Mouse (Mus musculus) liver, adult 2 months (tissue): Measurements from ENCODE around the gene Frmd4a. TPM values are rescaled to one million over a fixed set of nuclear protein-coding genes. Genes with fewer than 3 reads are reported as not detected.

Experiments
- DNase-seq: peaks from one replicate; pipeline ENCODE4 v3.0.0-alpha.2; 2011; ENCODE audit warnings: low read depth, low spot score; ENCODE audit errors: extremely low read depth
- H3K27ac ChIP-seq: fragments of 200-500 bp; replicated peaks from 2 replicates; pipeline ENCODE4 v1.5.1; 2012; ENCODE audit warnings: low read depth, mild to moderate bottlenecking, control low read depth, inconsistent platforms, low read length; ENCODE audit not compliant: insufficient read depth
- H3K27me3 ChIP-seq: fragments of 200-500 bp; 2 replicates; pipeline ENCODE4 v1.6.1; 2012; ENCODE audit warnings: mild to moderate bottlenecking, moderate library complexity, low read length, inconsistent platforms; ENCODE audit not compliant: control insufficient read depth, insufficient read depth
- H3K36me3 ChIP-seq: fragments of 200-500 bp; 2 replicates; pipeline ENCODE4 v1.6.1; 2012; ENCODE audit warnings: low read length, inconsistent platforms; ENCODE audit not compliant: control insufficient read depth, insufficient read depth
- H3K4me1 ChIP-seq: fragments of 200-500 bp; 2 replicates; pipeline ENCODE4 v1.6.1; 2011; ENCODE audit warnings: low read length; ENCODE audit not compliant: control insufficient read depth, insufficient read depth
- H3K4me3 ChIP-seq: fragments of 200-500 bp; 2 replicates; pipeline ENCODE4 v1.5.1; 2011; ENCODE audit warnings: low read depth, mild to moderate bottlenecking, control low read depth, low read length, moderate library complexity; ENCODE audit not compliant: insufficient read depth
- H3K79me2 ChIP-seq: fragments of 200-500 bp; 2 replicates; pipeline ENCODE4 v1.6.1; 2012; ENCODE audit warnings: inconsistent platforms, mild to moderate bottlenecking, low read length, moderate library complexity; ENCODE audit not compliant: control insufficient read depth, insufficient read depth
- H3K9ac ChIP-seq: fragments of 200-500 bp; 2 replicates; pipeline ENCODE4 v1.6.1; 2012; ENCODE audit warnings: low read depth, mild to moderate bottlenecking, control low read depth, inconsistent platforms, low read length
- CTCF ChIP-seq: fragments of 200-500 bp; IDR thresholded peaks from 2 replicates; pipeline ENCODE4 v1.5.1; 2011; ENCODE audit warnings: low read depth, low read length, control low read depth
- POLR2A ChIP-seq: fragments of 200-500 bp; IDR thresholded peaks from 2 replicates; pipeline ENCODE4 v1.6.1; 2011; ENCODE audit warnings: low read length, control low read depth; ENCODE audit not compliant: insufficient read depth; ENCODE audit errors: extremely low read depth
- WGBS: fragments of 180-500 bp; shearing (Covaris S2); methylation state at CpG from one replicate; pipeline ENCODE4 v1.1.7; 2018; 5-methylcytosine and 5-hydroxymethylcytosine counted together
- polyA plus RNA-seq: library from polyadenylated mRNA; depleted of rRNA; stranded (reverse); fragments of >200 nt; gene quantifications from 2 replicates; pipeline ENCODE4 v1.2.3, GENCODE M21; 2012; rRNA removed
- total RNA-seq: library from RNA; depleted of rRNA; stranded (reverse); fragments of >200 nt; gene quantifications from 2 replicates; pipeline ENCODE4 v1.2.3, GENCODE M21; 2014; rRNA removed

Frmd4a gene
- total RNA-seq (3.1 and 4.4 TPM in 2 replicates), polyA plus RNA-seq (1.6 and 2.1 TPM in 2 replicates)

DNA sequence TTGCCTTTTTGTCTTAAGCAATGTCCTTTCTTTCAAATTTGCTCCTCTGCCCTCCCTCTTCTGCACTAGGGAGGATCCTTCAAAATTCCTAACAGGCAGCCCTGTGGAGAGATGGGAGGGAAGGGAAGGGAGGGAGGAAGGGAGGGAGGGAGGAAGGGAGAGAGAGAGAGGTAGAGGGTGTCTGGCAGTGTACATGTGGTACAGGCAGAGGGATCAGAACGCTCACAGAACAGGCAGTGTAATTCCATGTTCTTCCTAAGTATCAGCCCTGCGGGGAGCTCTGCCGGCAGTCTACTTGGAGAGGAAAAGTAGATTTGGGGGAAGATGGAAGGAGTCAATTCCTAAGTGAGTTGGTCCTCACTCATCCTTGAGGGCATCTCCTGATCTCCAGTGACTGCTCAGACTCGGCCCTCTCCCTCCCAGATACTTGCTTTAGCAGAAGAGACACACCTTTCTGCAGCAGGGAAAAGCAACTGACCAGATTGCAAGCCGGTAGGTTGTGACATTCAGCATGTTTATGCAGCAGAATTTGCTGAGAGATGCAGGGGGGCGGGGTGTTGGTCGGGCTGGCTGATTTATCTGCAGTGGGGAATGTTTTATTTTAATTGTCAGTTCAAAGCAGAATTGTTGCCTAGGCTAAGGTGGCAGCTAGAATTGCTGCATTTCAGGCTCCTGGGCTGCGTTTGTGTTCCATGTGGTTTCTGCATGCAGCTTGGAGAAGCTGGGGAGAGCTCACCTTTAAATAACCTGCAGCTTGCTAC lies at the start of gene Frmd4a:
Gene Frmd4a (plus strand): TSS at position 190 of the 761 bp plus-strand sequence.
- H3K4me3 ChIP-seq, result no peak within 1 kb of the TSS
- 50% methylated on average over 8 of the region's 8 CpGs for WGBS
- no peaks in the 10 kb centered on the region for H3K4me1 ChIP-seq
- no peaks in the 10 kb centered on the region for H3K36me3 ChIP-seq
- no peak within 1 kb of the TSS for H3K27ac ChIP-seq
- no peaks in the 10 kb centered on the region for H3K27me3 ChIP-seq
- no peak for DNase-seq
- TF ChIP-seq CTCF, result no peak
- no peak for TF ChIP-seq POLR2A
- H3K9ac ChIP-seq, result no peak within 1 kb of the TSS
- no peaks in the 10 kb centered on the region for H3K79me2 ChIP-seq

DNA sequence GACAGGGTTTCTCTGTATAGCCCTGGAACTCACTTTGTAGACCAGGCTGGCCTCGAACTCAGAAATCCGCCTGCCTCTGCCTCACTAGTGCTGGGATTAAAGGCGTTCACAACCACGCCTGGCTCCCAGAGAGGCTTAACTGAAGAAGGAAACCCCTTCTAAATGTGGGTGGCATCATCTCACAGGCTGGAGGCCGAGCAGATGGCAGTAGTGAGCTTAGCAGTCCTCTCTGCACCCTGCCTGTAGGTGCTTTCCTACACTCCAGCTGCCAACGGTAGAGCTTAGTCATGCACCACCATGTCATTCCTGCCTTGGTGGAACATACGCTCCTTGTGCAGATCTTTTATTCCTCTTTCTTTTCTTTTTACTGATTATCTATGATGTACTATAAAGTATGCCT lies 28.6 kb upstream of the Frmd4a start:
- H3K27ac ChIP-seq, result no peak overlapping the region
- WGBS, result 86% methylated on average over 7 of the region's 7 CpGs
- H3K4me3 ChIP-seq, result no peak overlapping the region
- TF ChIP-seq CTCF (no peak), POLR2A (no peak)
- no peaks in the 10 kb centered on the region for H3K27me3 ChIP-seq
- H3K4me1 ChIP-seq, result no peaks in the 10 kb centered on the region
- H3K36me3 ChIP-seq, result no peaks in the 10 kb centered on the region
- DNase-seq, result no peak
- H3K79me2 ChIP-seq, result no peaks in the 10 kb centered on the region
- H3K9ac ChIP-seq, result no peak overlapping the region

DNA sequence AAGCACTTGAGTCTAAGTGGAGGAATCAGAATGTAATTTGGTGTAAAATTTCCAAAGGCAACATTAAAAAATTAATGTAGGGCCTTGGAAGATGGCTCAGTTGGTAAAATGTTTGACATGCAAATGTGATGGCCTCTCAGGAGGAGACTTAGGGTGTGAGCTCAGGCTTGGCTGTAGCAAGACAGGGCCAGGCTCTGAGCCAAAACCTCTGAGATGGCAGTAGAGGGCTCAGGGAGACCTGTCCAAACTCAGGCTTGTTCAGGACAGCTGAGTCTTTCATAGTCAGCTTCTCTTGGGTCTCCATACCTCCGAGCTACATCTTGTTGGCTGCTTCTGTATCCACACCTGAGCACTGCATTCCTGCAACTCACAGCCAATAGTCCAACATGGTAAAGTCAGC lies 27.1 kb upstream of the Frmd4a start:
- WGBS, result 62% methylated on average over 1 of the region's 1 CpGs
- Histone ChIP-seq H3K27ac (no peak overlapping the region), H3K27me3 (no peaks in the 10 kb centered on the region), H3K4me3 (no peak overlapping the region), H3K79me2 (no peaks in the 10 kb centered on the region), H3K9ac (no peak overlapping the region), H3K36me3 (no peaks in the 10 kb centered on the region), H3K4me1 (no peaks in the 10 kb centered on the region)
- TF ChIP-seq CTCF (no peak), POLR2A (no peak)
- DNase-seq, result no peak

DNA sequence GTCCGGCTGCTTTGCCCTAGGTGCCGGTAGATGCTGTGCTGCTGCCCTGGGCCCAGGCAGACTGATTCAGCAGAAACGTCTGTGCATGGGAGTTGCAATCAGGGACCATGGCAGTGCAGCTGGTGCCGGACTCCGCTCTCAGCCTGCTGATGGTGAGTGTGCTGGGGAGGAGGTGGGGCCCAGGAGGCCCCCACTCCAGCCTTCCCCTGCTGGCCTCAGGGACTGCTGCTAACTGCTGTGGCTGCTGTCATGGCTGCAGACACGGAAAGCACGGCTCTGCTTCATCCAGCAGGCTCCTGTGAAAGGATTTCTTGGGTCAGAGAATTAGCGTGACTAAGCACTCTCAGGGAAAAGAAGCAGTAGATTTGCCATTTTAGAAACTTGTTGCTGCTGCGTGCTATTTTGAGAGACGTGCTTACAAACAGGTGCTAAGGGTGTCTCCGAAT lies 937 bp downstream of the Frmd4a start:
- WGBS, result 64% methylated on average over 11 of the region's 11 CpGs
- Histone ChIP-seq H3K4me3 (no peak overlapping the region), H3K9ac (no peak overlapping the region), H3K79me2 (no peaks in the 10 kb centered on the region), H3K36me3 (no peaks in the 10 kb centered on the region), H3K4me1 (no peaks in the 10 kb centered on the region), H3K27ac (no peak overlapping the region), H3K27me3 (no peaks in the 10 kb centered on the region)
- no peak for DNase-seq
- TF ChIP-seq POLR2A (no peak), CTCF (no peak)

DNA sequence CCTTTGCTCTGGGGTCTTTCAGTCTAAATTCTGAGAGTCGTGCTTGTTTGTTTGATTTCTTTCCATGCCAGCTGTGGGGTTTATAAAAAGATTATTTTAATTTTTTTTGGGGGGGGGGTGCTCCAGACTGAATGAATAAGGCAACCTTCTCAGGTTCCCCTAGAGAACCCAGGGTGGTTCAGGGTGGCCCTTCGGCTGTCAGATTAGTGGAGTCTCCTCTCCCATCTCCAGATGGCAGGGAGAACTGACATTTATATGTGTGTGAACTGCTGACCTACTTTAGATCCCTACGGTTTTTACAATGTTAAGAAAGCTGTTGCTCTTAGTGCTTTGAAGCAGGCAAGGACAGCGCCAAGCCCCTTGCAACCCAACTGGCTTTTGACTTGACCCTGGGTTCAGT lies 1.4 kb downstream of the Frmd4a start:
- Histone ChIP-seq H3K27me3 (no peaks in the 10 kb centered on the region), H3K27ac (no peak overlapping the region), H3K36me3 (no peaks in the 10 kb centered on the region), H3K79me2 (no peaks in the 10 kb centered on the region), H3K4me3 (no peak overlapping the region), H3K4me1 (no peaks in the 10 kb centered on the region), H3K9ac (no peak overlapping the region)
- TF ChIP-seq POLR2A (no peak), CTCF (no peak)
- no peak for DNase-seq
- 73% methylated on average over 4 of the region's 4 CpGs for WGBS

DNA sequence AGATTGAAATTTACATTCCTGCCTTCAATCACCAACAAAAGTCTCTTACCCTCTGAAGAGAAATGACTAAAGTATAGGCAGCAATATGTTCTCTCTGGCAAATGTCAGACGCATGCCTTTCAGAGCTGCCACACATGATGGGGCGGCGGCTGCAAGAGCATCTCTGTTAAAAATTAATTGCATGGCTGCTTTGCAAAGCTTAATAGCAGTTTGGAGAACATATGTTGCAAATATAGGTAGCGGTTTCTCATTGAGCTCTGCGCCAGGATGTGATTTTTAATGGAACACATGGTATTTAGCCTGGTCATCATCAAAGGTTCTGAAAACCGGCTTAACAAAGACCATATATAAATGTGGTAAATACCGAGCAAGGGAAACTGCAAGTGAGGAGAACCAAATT lies 7.4 kb downstream of the Frmd4a start:
- Histone ChIP-seq H3K9ac (no peak overlapping the region), H3K4me3 (no peak overlapping the region), H3K27me3 (no peaks in the 10 kb centered on the region), H3K27ac (no peak overlapping the region), H3K36me3 (no peaks in the 10 kb centered on the region), H3K79me2 (no peaks in the 10 kb centered on the region), H3K4me1 (no peaks in the 10 kb centered on the region)
- TF ChIP-seq POLR2A (no peak), CTCF (no peak)
- DNase-seq, result no peak
- 81% methylated on average over 7 of the region's 7 CpGs for WGBS
